Comparison of ENCODE assay signal across 34 mouse cellular contexts in genomic region chr16:23379536-23380230, GRCm38 (mm10). TPM values are rescaled to one million over a fixed set of nuclear protein-coding genes. Genes with fewer than 3 reads are reported as not detected.
"Had no signal": no experiment of that assay in that cellular context is flagged by ENCODE, and none has a peak within 500 bp of the region (broad histone marks: within the 10 kb centered on the region; RNA-seq: fewer than 3 reads in every experiment).

No protein-coding gene starts in this region.

- H3K4me3 ChIP-seq: heart, adult 2 months; heart, embryonic 13.5 days; heart, embryonic 15.5 days; hindbrain, embryonic 13.5 days; hindbrain, embryonic 15.5 days; kidney, embryonic 15.5 days; layer of hippocampus, adult 2 months; left cerebral cortex, adult 2 months; limb, embryonic 10.5 days; limb, embryonic 12.5 days; liver, embryonic 13.5 days had no signal

- ATAC-seq: hindbrain, postnatal 0 days; intestine, embryonic 16.5 days had no signal

- H3K27me3 ChIP-seq: heart, embryonic 15.5 days; hindbrain, embryonic 13.5 days; hindbrain, embryonic 15.5 days; kidney, embryonic 15.5 days; limb, embryonic 12.5 days; liver, embryonic 13.5 days had no signal

- H3K4me1 ChIP-seq: heart, embryonic 15.5 days; hindbrain, embryonic 13.5 days; hindbrain, embryonic 15.5 days; kidney, embryonic 15.5 days; limb, embryonic 10.5 days; limb, embryonic 12.5 days; liver, embryonic 13.5 days had no signal

- H3K27ac ChIP-seq: heart, adult 2 months; heart, embryonic 13.5 days; heart, embryonic 15.5 days; hindbrain, embryonic 13.5 days; hindbrain, embryonic 15.5 days; hindbrain, postnatal 0 days; kidney, embryonic 15.5 days; kidney, postnatal 0 days; layer of hippocampus, adult 2 months; left cerebral cortex, adult 2 months; limb, embryonic 10.5 days; limb, embryonic 12.5 days; liver, embryonic 13.5 days had no signal

- DNase-seq: gastrocnemius, postnatal 14 days; gastrocnemius, postnatal 36 days; heart, adult 11 months; heart, adult 2 months; heart, postnatal 14 days; heart, postnatal 36 days; kidney, adult 11 months; kidney, adult 2 months; kidney, adult 9 months; kidney, postnatal 25 days; kidney, postnatal 4 days; liver; liver, embryonic 13.5 days had no signal

RNA-seq across cellular contexts. Expression of gene Rtp1, which starts 49.2 kb away (rescaled TPM):
- total RNA-seq: gastrocnemius, adult 18-20 months; gastrocnemius, adult 8-10 months; gastrocnemius, postnatal 14 days; gastrocnemius, postnatal 36 days; heart, adult 2 months; heart, postnatal 14 days; heart, postnatal 36 days; hematopoietic stem cell, adult 5-6 weeks had no signal
- polyA plus RNA-seq: heart, adult 2 months; heart, embryonic 11.5 days; heart, embryonic 13.5 days; heart, embryonic 15.5 days; heart, postnatal 0 days; hindbrain, embryonic 11.5 days; intestine, embryonic 14.5 days; intestine, embryonic 16.5 days; kidney, embryonic 15.5 days; kidney, postnatal 0 days; limb, embryonic 10.5 days; limb, embryonic 12.5 days; limb, embryonic 14.5 days; liver, embryonic 11.5 days; liver, embryonic 13.5 days had no signal
